Mouse (Mus musculus) olfactory bulb, adult 2 months (tissue): ENCODE results near the gene Ttll7. TPM values are rescaled to one million over a fixed set of nuclear protein-coding genes. Genes with fewer than 3 reads are reported as not detected.

Experiments
- H3K27ac ChIP-seq: fragments of 200-500 bp; 2 replicates; pipeline ENCODE4 v1.5.1; 2012; ENCODE audit warnings: low read depth, low read length; ENCODE audit not compliant: insufficient read depth
- H3K4me1 ChIP-seq: fragments of 200-500 bp; 2 replicates; pipeline ENCODE4 v1.6.1; 2012; ENCODE audit warnings: low read length; ENCODE audit not compliant: control insufficient read depth, insufficient read depth
- H3K4me3 ChIP-seq: fragments of 200-500 bp; 2 replicates; pipeline ENCODE4 v1.5.1; 2012; ENCODE audit warnings: mild to moderate bottlenecking, low read depth, low read length, moderate library complexity; ENCODE audit not compliant: insufficient read depth
- CTCF ChIP-seq: fragments of 200-500 bp; IDR thresholded peaks from 2 replicates; pipeline ENCODE4 v1.5.1; 2012; ENCODE audit warnings: low read depth, mild to moderate bottlenecking, low read length, moderate library complexity; ENCODE audit not compliant: insufficient read depth
- POLR2A ChIP-seq: fragments of 200-500 bp; IDR thresholded peaks from 2 replicates; pipeline ENCODE4 v1.6.1; 2012; ENCODE audit warnings: mild to moderate bottlenecking, low read depth, low read length, moderate library complexity; ENCODE audit not compliant: insufficient read depth
- WGBS: fragments of 180-500 bp; shearing (Covaris S2); methylation state at CpG from one replicate; pipeline ENCODE4 v1.1.7; 2018; 5-methylcytosine and 5-hydroxymethylcytosine counted together
- polyA plus RNA-seq: library from polyadenylated mRNA; stranded (reverse); fragments of >200 nt; gene quantifications from 2 replicates; pipeline ENCODE4 v1.2.4, GENCODE M21; 2012; ENCODE audit warnings: low replicate concordance; ENCODE audit not compliant: missing spikeins, insufficient read depth, insufficient read length

Ttll7 gene
- polyA plus RNA-seq, 1 experiment: 142 TPM

GRCm38 (mm10) chr3:147001557-147001956 is 149.4 kb downstream of the Ttll7 start:
- Histone ChIP-seq H3K27ac (no peak overlapping the region), H3K4me3 (no peak overlapping the region), H3K4me1 (no peaks in the 10 kb centered on the region)
- TF ChIP-seq POLR2A (no peak), CTCF (no peak)
- WGBS: 86% methylated on average over 3 of the region's 3 CpGs

GRCm38 (mm10) chr3:147016506-147016905 is 164.3 kb downstream of the Ttll7 start:
- TF ChIP-seq CTCF: no peak
- no peak for TF ChIP-seq POLR2A
- no peak overlapping the region for H3K4me3 ChIP-seq
- H3K27ac ChIP-seq: no peak overlapping the region
- WGBS: 96% methylated on average over 6 of the region's 6 CpGs
- no peaks in the 10 kb centered on the region for H3K4me1 ChIP-seq

GRCm38 (mm10) chr3:147019506-147019905 is 167.3 kb downstream of the Ttll7 start:
- H3K4me3 ChIP-seq: no peak overlapping the region
- no peak overlapping the region for H3K27ac ChIP-seq
- no peaks in the 10 kb centered on the region for H3K4me1 ChIP-seq
- no peak for TF ChIP-seq CTCF
- no peak for TF ChIP-seq POLR2A
- 56% methylated on average over 5 of the region's 5 CpGs for WGBS

- Histone ChIP-seq H3K4me3 (no peak overlapping the region), H3K4me1 (no peaks in the 10 kb centered on the region), H3K27ac (no peak overlapping the region)
- TF ChIP-seq CTCF (no peak), POLR2A (no peak)
- WGBS: 61% methylated on average over 5 of the region's 5 CpGs
These were observed 174.1 kb downstream of the Ttll7 start for GRCm38 (mm10) chr3:147026248-147026647.

- H3K27ac ChIP-seq: no peak overlapping the region
- H3K4me3 ChIP-seq: no peak overlapping the region
- TF ChIP-seq POLR2A (no peak), CTCF (no peak)
- no peaks in the 10 kb centered on the region for H3K4me1 ChIP-seq
- 94% methylated on average over 7 of the region's 7 CpGs for WGBS
These were observed 176.2 kb downstream of the Ttll7 start for GRCm38 (mm10) chr3:147028382-147028781.

- Histone ChIP-seq H3K27ac (no peak overlapping the region), H3K4me3 (no peak overlapping the region), H3K4me1 (no peaks in the 10 kb centered on the region)
- TF ChIP-seq POLR2A (no peak), CTCF (no peak)
- WGBS: 85% methylated on average over 11 of the region's 11 CpGs
These were observed 177.6 kb downstream of the Ttll7 start for GRCm38 (mm10) chr3:147029718-147030117.

GRCm38 (mm10) chr3:147030266-147030880 is 178.2 kb downstream of the Ttll7 start:
- no peaks in the 10 kb centered on the region for H3K4me1 ChIP-seq
- no peak for TF ChIP-seq CTCF
- TF ChIP-seq POLR2A: no peak
- no peak overlapping the region for H3K27ac ChIP-seq
- 65% methylated on average over 11 of the region's 11 CpGs for WGBS
- H3K4me3 ChIP-seq: no peak overlapping the region

Other genes starting within 250 kb of the Ttll7 start
- not detected in 2 replicates for gene Dnase2b, start 236.8 kb upstream of the Ttll7 start, polyA plus RNA-seq
- gene 4930503B20Rik, start 201.1 kb upstream of the Ttll7 start, polyA plus RNA-seq: not detected in 2 replicates
- not detected in 2 replicates for gene Samd13, start 166.8 kb upstream of the Ttll7 start, polyA plus RNA-seq
- 239 and 324 TPM in 2 replicates for gene Prkacb, start 39.4 kb upstream of the Ttll7 start, polyA plus RNA-seq